Mouse (Mus musculus): ENCODE measurements around the gene Sidt1. TPM values are rescaled to one million over a fixed set of nuclear protein-coding genes. Genes with fewer than 3 reads are reported as not detected.

Gene Sidt1
- total RNA-seq, 2 experiments from 2014 or later: 1.7 TPM; not detected in 1

DNA sequence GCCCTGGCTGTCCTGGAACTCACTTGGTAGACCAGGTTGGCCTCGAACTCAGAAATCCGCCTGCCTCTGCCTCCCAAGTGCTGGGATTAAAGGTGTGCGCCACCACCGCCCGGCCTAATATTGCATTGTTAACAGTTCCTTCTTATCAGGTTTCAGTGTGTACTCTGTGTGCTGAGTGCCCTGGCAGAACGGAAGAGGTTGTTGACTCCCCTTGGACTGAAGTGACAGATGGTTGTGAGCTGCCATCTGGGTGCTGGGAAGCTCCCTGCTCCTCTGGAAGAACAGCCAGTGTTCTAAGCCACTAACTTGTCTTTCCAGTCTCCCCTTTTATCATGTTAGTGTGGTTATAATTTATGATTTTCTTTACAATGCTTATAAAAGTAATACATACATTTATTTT lies 128.7 kb downstream of the Sidt1 start:
- ATAC-seq (replicated peaks; ENCODE audit: low FRiP score, low TSS enrichment, poor library complexity, severe bottlenecking): no peak

DNA sequence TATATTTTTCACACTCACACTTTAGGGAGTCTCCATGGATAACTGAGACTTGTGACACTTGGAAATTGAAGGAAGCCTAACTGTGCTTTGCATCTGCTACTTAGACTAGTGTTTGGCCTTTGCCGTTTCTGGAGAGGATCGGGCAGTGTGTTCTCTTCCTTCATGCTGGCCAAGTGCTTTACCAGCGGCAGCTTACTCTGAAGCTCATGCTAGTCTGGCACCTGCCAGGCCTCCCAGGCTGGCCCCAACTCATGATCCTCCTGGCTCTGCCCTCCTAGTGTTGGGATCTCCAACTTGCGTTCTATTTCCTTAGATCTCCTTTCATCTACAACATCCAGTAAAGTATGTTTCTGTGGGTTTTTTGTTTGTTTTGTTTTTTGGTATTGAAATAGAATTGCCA lies 132.8 kb downstream of the Sidt1 start:
- no peak for ATAC-seq (replicated peaks; ENCODE audit: low FRiP score, low TSS enrichment, poor library complexity, severe bottlenecking)

DNA sequence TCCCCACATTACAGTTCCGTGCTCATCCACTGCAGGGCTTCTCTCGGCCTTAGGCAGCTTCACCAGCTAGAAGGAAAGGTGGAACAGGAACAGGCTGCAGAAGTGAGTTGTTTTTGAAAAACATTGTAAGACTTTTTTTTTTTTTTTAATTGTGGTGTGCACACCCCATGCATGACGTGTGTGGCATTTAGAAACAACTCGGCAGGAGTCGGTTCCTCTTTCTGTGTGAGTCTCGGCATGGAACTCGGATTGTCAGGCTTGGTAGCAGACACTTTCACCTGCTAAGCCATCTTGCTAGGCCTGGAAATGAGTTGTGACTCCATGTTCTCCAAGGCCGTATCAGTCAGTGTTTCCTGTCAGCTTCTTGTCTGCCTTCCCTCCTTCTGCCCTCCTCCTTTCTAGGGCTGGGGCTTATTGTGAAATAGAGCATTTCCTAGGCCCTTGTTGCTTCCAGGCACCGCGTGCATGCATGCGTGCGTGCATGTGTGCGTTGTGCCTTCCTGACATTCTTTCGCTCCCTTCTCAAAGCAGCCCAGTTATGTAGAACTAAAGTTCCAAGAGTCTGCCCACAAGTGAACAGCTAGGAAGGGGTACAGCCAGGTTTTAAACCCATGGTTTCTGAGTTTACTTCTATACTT lies 133.8 kb downstream of the Sidt1 start:
- no peak for ATAC-seq (replicated peaks; ENCODE audit: low FRiP score, low TSS enrichment, poor library complexity, severe bottlenecking)

DNA sequence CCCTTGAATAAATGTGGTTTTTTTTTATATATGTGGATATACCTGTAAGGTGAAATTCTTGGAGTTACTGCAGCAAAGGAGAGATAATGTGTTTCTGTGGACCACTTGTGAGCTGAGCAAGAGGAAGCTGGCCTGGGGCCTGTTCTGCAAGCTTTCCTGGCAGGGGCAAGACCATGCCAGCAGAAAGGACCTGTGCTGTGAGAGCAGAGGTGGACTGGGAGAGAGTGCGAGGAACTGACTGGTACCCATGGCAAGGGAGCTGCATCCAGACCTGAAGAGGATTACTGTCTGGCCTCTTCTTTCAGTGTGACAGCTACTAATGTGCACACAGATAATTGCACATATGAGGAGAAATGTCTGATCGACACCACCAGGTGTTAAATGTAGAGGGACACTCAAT lies 142.0 kb downstream of the Sidt1 start:
- no peak for ATAC-seq (replicated peaks; ENCODE audit: low FRiP score, low TSS enrichment, poor library complexity, severe bottlenecking)

Other genes starting within 250 kb of the Sidt1 start
- 20.8 and 28.8 TPM in 2 replicates for gene Atp6v1a, start 193.5 kb downstream of the Sidt1 start, total RNA-seq (2014; fragmentation: Nextera tagmentation)
- 50.4 and 76.9 TPM in 2 replicates for gene Atp6v1a, start 193.5 kb downstream of the Sidt1 start, total RNA-seq (2017)
- gene Naa50, start 193.4 kb downstream of the Sidt1 start, total RNA-seq (2014; fragmentation: Nextera tagmentation): 116 and 124 TPM in 2 replicates
- 153 and 162 TPM in 2 replicates for gene Naa50, start 193.4 kb downstream of the Sidt1 start, total RNA-seq (2017)
- gene Usf3, start 159.9 kb downstream of the Sidt1 start, total RNA-seq (2014; fragmentation: Nextera tagmentation): 41.1 and 42.8 TPM in 2 replicates
- 17.2 and 17.8 TPM in 2 replicates for gene Usf3, start 159.9 kb downstream of the Sidt1 start, total RNA-seq (2017)
- gene Spice1, start 13.9 kb upstream of the Sidt1 start, total RNA-seq (2014; fragmentation: Nextera tagmentation): 20.4 and 27.5 TPM in 2 replicates
- 26.9 and 27.0 TPM in 2 replicates for gene Spice1, start 13.9 kb upstream of the Sidt1 start, total RNA-seq (2017)
- not detected in 2 replicates for gene Cfap44, start 61.6 kb upstream of the Sidt1 start, total RNA-seq (2014; fragmentation: Nextera tagmentation)
- gene Cfap44, start 61.6 kb upstream of the Sidt1 start, total RNA-seq (2017): not detected in 2 replicates
- gene Boc, start 225.7 kb upstream of the Sidt1 start, total RNA-seq (2014; fragmentation: Nextera tagmentation): not detected in 2 replicates
- gene Boc, start 225.7 kb upstream of the Sidt1 start, total RNA-seq (2017): not detected in 2 replicates

All from megakaryocyte-erythroid progenitor cell, adult 5-6 weeks (primary cell).